Mouse (Mus musculus): Measurements from ENCODE around the gene Ace2.

GRCm38 (mm10) chrX:164164681-164165080, 25.5 kb downstream of the Ace2 start:
- TF ChIP-seq CTCF (IDR thresholded peaks at IDR 0.05; ENCODE audit: control insufficient read depth, insufficient read depth, low read length) (no peak), POLR2A (IDR thresholded peaks at IDR 0.05; ENCODE audit: borderline replicate concordance, control insufficient read depth, low read depth, low read length) (no peak)
